In the genomic region with DNA sequence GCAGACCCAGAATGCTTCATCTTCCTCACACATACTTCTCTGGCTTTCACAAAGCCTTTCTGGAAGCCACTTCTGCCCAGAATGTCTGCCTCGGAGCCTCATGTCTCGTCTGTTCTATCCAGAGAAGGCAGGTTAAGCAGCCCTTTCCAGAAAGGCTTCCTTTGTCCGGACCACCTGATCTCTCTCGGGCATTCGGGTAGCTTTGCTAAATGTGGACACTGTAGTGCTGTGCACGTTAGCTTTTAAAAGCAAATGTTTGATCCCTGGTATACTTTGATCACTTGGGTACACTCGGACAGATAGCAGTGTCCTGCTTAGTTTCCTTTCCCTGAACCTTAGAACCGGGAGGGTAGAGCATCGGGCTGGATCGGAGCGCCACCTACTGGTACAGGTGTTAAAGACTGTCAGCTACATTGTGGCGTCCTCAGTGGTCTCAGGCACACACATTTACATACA, we compare ENCODE assay signal across 1 mouse cellular context.
TF ChIP-seq lines count a peak whose summit lies in the region.

No protein-coding gene starts in this region.

TF ChIP-seq in CH12.LX, 34 proteins besides CTCF, POLR2A, EP300 and RAD21 (continued from another document):
- peak; percentile 78 for TF ChIP-seq SMC3 (IDR thresholded peaks at IDR 0.05; ENCODE audit: low read depth, low read length)
- TF ChIP-seq UBTF (IDR thresholded peaks at IDR 0.05; ENCODE audit: low read depth, low read length) = no peak
- TF ChIP-seq HCFC1 (IDR thresholded peaks at IDR 0.05; ENCODE audit: low read depth, low read length) = no peak
- no peak for TF ChIP-seq JUND (conservative IDR thresholded peaks at IDR 0.05; ENCODE audit: low read depth, low read length)
- TF ChIP-seq CHD1 (IDR thresholded peaks at IDR 0.05; ENCODE audit: low read depth, low read length) = no peak
- TF ChIP-seq JUN (IDR thresholded peaks at IDR 0.05; ENCODE audit: insufficient read depth, low read depth, low read length) = no peak
- no peak for TF ChIP-seq MAFK (IDR thresholded peaks at IDR 0.05; ENCODE audit: insufficient replicate concordance, low read length)
- no peak for TF ChIP-seq RCOR1 (conservative IDR thresholded peaks at IDR 0.05; ENCODE audit: low read depth, low read length)
- TF ChIP-seq ZC3H11A (IDR thresholded peaks at IDR 0.05; ENCODE audit: low read depth, low read length) = no peak
- no peak for TF ChIP-seq USF1 (IDR thresholded peaks at IDR 0.05; ENCODE audit: low read depth, low read length)
- TF ChIP-seq SIN3A (IDR thresholded peaks at IDR 0.05; ENCODE audit: low read length) = 0 out of 2 replicates have a peak, but pooled peaks have one; percentile 3
- TF ChIP-seq POLR2AphosphoS2 (IDR thresholded peaks at IDR 0.05; ENCODE audit: low read depth, low read length) = no peak
- no peak for TF ChIP-seq GABPA (IDR thresholded peaks at IDR 0.05; ENCODE audit: insufficient replicate concordance, low read depth, low read length)
- TF ChIP-seq ZKSCAN1 (IDR thresholded peaks at IDR 0.05; ENCODE audit: borderline replicate concordance, low read depth, low read length) = no peak
- TF ChIP-seq TBP (conservative IDR thresholded peaks at IDR 0.05; ENCODE audit: low read depth, low read length) = 0 out of 2 replicates have a peak, but pooled peaks have one; percentile 34
- no peak for TF ChIP-seq MEF2A (IDR thresholded peaks at IDR 0.05; ENCODE audit: borderline replicate concordance, low read depth, low read length)
